Mouse (Mus musculus): ENCODE measurements at regions not wholly inside any gene's neighbourhood (a gene's known extent, or its start where the extent isn't known, plus 50 kb on each side); places are given as distances from the start of the nearest gene placed in this dataset.

DNA sequence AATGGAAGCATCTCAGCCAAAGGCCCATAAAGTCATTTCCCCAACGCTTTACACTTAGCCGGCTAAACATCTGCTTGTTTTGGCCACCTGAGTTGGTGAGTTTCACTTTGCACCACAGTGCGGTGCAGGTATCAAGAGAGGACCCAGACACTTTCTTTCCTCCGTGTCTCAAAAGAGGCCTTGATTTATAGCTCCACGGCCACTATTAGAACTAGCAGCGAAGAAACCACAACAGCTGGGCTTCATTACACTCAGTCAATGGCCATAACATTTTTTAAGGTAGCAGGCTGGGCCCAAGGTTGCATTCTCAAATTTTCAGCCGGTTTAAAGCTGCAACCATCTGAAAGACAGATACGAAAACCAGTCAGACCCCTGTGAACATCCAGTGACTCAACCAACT lies 103.4 kb downstream of the Mreg start:
- Histone ChIP-seq H3K27ac (no peak overlapping the region), H3K4me2 (no peak overlapping the region), H3K9ac (no peak overlapping the region), H3K4me3 (replicated peaks) (no peak overlapping the region), H3K36me3 (no peaks in the 10 kb centered on the region), H3K4me1 (no peaks in the 10 kb centered on the region), H3K9me3 (no peaks in the 10 kb centered on the region), H3K27me3 (replicated peaks) (no peaks in the 10 kb centered on the region)
- no peak for ATAC-seq (ENCODE audit: insufficient read depth, low FRiP score, low read depth)
- 38% methylated on average over 8 of the region's 8 CpGs for WGBS

GRCm38 (mm10) chr1:72107125-72107524 lies 105.0 kb downstream of the Mreg start:
- no peaks in the 10 kb centered on the region for H3K4me1 ChIP-seq
- no peak for ATAC-seq (ENCODE audit: insufficient read depth, low FRiP score, low read depth)
- H3K4me3 ChIP-seq (replicated peaks): no peak overlapping the region
- no peak overlapping the region for H3K27ac ChIP-seq
- H3K27me3 ChIP-seq (replicated peaks): no peaks in the 10 kb centered on the region
- no peaks in the 10 kb centered on the region for H3K9me3 ChIP-seq
- H3K36me3 ChIP-seq: no peaks in the 10 kb centered on the region
- H3K9ac ChIP-seq: no peak overlapping the region
- WGBS: 84% methylated on average over 7 of the region's 7 CpGs
- no peak overlapping the region for H3K4me2 ChIP-seq

DNA sequence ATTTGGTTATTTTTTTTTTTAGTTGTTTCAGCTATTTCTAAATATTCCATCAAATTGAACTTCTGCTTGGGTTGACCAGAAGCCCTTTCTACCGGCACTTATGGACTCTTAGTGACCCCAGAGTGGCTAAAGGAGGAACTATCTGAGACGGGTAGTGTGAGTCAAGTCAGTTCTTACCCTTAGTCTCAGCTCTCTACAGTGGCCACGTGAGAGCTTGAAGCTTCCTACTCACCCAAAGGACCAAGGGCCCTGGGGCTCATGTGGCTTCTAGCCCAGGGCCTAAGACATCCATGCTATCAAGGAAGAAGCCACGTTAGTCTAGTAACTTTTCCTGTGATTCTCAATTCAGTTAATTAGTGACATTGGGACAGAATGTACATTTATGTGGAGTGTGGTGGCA lies 105.5 kb downstream of the Mreg start:
- Histone ChIP-seq H3K4me2 (no peak overlapping the region), H3K4me1 (no peaks in the 10 kb centered on the region), H3K27ac (no peak overlapping the region), H3K9ac (no peak overlapping the region), H3K36me3 (no peaks in the 10 kb centered on the region), H3K9me3 (no peaks in the 10 kb centered on the region), H3K27me3 (replicated peaks) (no peaks in the 10 kb centered on the region), H3K4me3 (replicated peaks) (no peak overlapping the region)
- whole genome bisulfite sequencing: 83% methylated on average over 4 of the region's 4 CpGs
- no peak for ATAC-seq (ENCODE audit: insufficient read depth, low FRiP score, low read depth)

GRCm38 (mm10) chr1:72105435-72106057 lies 106.6 kb downstream of the Mreg start:
- Histone ChIP-seq H3K4me1 (no peaks in the 10 kb centered on the region), H3K9ac (no peak overlapping the region), H3K27me3 (replicated peaks) (no peaks in the 10 kb centered on the region), H3K4me3 (replicated peaks) (no peak overlapping the region), H3K27ac (no peak overlapping the region), H3K4me2 (no peak overlapping the region), H3K9me3 (no peaks in the 10 kb centered on the region), H3K36me3 (no peaks in the 10 kb centered on the region)
- 57% methylated on average over 5 of the region's 5 CpGs for WGBS
- no peak for ATAC-seq (ENCODE audit: insufficient read depth, low FRiP score, low read depth)

GRCm38 (mm10) chr1:72103962-72104361 lies 108.1 kb downstream of the Mreg start:
- H3K4me1 ChIP-seq: no peaks in the 10 kb centered on the region
- no peaks in the 10 kb centered on the region for H3K27me3 ChIP-seq (replicated peaks)
- no peak overlapping the region for H3K4me3 ChIP-seq (replicated peaks)
- no peaks in the 10 kb centered on the region for H3K9me3 ChIP-seq
- no peak for ATAC-seq (ENCODE audit: insufficient read depth, low FRiP score, low read depth)
- no peak overlapping the region for H3K4me2 ChIP-seq
- WGBS: 53% methylated on average over 6 of the region's 6 CpGs
- no peak overlapping the region for H3K9ac ChIP-seq
- no peaks in the 10 kb centered on the region for H3K36me3 ChIP-seq
- no peak overlapping the region for H3K27ac ChIP-seq

DNA sequence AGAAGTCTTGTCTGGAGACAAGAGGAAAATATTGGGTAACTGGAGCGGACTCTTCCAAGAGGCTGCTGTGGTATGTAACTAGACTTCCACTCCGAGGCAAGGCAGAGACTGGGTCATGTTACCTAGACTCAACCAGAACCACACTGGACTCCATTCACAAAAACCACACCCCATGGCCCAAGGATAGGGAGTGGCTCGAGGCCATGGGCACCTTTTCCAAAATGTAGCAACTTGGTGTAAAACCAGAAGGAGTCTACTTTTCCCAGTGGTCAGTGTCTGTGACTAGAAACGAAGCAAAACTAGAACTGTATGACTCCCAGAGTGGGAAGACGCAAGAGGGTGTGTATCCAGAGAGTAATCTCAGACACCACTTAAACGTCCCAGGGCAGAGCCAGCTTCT lies 108.7 kb downstream of the Mreg start:
- Histone ChIP-seq H3K4me2 (no peak overlapping the region), H3K4me3 (replicated peaks) (no peak overlapping the region), H3K27me3 (replicated peaks) (no peaks in the 10 kb centered on the region), H3K27ac (no peak overlapping the region), H3K9ac (no peak overlapping the region), H3K36me3 (no peaks in the 10 kb centered on the region), H3K4me1 (no peaks in the 10 kb centered on the region), H3K9me3 (no peaks in the 10 kb centered on the region)
- 86% methylated on average over 6 of the region's 6 CpGs for WGBS
- no peak for ATAC-seq (ENCODE audit: insufficient read depth, low FRiP score, low read depth)

GRCm38 (mm10) chr1:72099447-72099846 lies 112.7 kb downstream of the Mreg start:
- H3K4me1 ChIP-seq: no peaks in the 10 kb centered on the region
- no peak overlapping the region for H3K27ac ChIP-seq
- no peaks in the 10 kb centered on the region for H3K9me3 ChIP-seq
- ATAC-seq (ENCODE audit: insufficient read depth, low FRiP score, low read depth): no peak
- H3K4me3 ChIP-seq (replicated peaks): no peak overlapping the region
- no peaks in the 10 kb centered on the region for H3K27me3 ChIP-seq (replicated peaks)
- no peak overlapping the region for H3K9ac ChIP-seq
- H3K36me3 ChIP-seq: no peaks in the 10 kb centered on the region
- 52% methylated on average over 5 of the region's 5 CpGs for WGBS
- no peak overlapping the region for H3K4me2 ChIP-seq

DNA sequence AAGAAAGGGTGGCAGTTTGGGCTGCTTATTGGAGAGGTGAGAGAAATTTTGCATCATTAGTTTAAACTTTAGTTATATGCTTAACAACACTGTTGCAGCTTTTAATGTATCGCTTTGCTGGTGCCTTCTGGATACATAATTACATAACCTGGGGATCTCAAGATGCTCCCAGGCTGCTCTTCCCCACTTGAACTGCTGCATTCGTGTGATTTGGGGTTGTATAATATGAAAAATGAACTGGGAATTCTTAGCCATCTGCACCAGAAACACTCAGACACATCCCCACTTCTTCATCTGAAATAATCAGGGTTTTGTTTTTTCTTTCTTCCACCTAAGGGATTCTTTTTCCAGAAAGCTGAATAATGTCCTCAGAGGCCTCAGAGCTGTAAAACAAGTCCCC lies 120.8 kb downstream of the Mreg start:
- H3K27ac ChIP-seq: no peak overlapping the region
- H3K9me3 ChIP-seq: no peaks in the 10 kb centered on the region
- no peaks in the 10 kb centered on the region for H3K4me1 ChIP-seq
- 70% methylated on average over 2 of the region's 2 CpGs for WGBS
- no peak overlapping the region for H3K4me3 ChIP-seq (replicated peaks)
- H3K36me3 ChIP-seq: no peaks in the 10 kb centered on the region
- no peak overlapping the region for H3K9ac ChIP-seq
- H3K4me2 ChIP-seq: no peak overlapping the region
- no peaks in the 10 kb centered on the region for H3K27me3 ChIP-seq (replicated peaks)
- ATAC-seq (ENCODE audit: insufficient read depth, low FRiP score, low read depth): no peak

GRCm38 (mm10) chr1:72085661-72086060 lies 126.4 kb downstream of the Mreg start:
- ATAC-seq (ENCODE audit: insufficient read depth, low FRiP score, low read depth): no peak
- WGBS: 58% methylated on average over 6 of the region's 6 CpGs
- no peak overlapping the region for H3K9ac ChIP-seq

GRCm38 (mm10) chr1:72084219-72084618 lies 127.9 kb downstream of the Mreg start:
- no peak overlapping the region for H3K27ac ChIP-seq
- H3K4me3 ChIP-seq (replicated peaks): no peak overlapping the region
- 68% methylated on average over 3 of the region's 3 CpGs for WGBS
- no peak overlapping the region for H3K9ac ChIP-seq
- H3K36me3 ChIP-seq: no peaks in the 10 kb centered on the region
- H3K4me2 ChIP-seq: no peak overlapping the region
- H3K9me3 ChIP-seq: no peaks in the 10 kb centered on the region
- H3K27me3 ChIP-seq (replicated peaks): no peaks in the 10 kb centered on the region
- H3K4me1 ChIP-seq: no peaks in the 10 kb centered on the region
- ATAC-seq (ENCODE audit: insufficient read depth, low FRiP score, low read depth): no peak

More at GRCm38 (mm10) chr1:72085661-72086060, 126.4 kb downstream of the Mreg start:
- Histone ChIP-seq H3K36me3 (no peaks in the 10 kb centered on the region), H3K27ac (no peak overlapping the region), H3K4me1 (no peaks in the 10 kb centered on the region), H3K9me3 (no peaks in the 10 kb centered on the region), H3K4me3 (replicated peaks) (no peak overlapping the region), H3K4me2 (no peak overlapping the region), H3K27me3 (replicated peaks) (no peaks in the 10 kb centered on the region)

GRCm38 (mm10) chr1:72082366-72082765 lies 129.7 kb downstream of the Mreg start:
- H3K27me3 ChIP-seq (replicated peaks): no peaks in the 10 kb centered on the region
- H3K4me1 ChIP-seq: no peaks in the 10 kb centered on the region; the same call in 1 of the 2 replicates
- H3K36me3 ChIP-seq: no peaks in the 10 kb centered on the region
- H3K4me3 ChIP-seq (replicated peaks): no peak overlapping the region
- no peak overlapping the region for H3K4me2 ChIP-seq
- no peaks in the 10 kb centered on the region for H3K9me3 ChIP-seq
- 69% methylated on average over 4 of the region's 4 CpGs for WGBS
- ATAC-seq (ENCODE audit: insufficient read depth, low FRiP score, low read depth): no peak
- no peak overlapping the region for H3K27ac ChIP-seq
- no peak overlapping the region for H3K9ac ChIP-seq

- ATAC-seq (ENCODE audit: insufficient read depth, low FRiP score, low read depth): no peak
- 66% methylated on average over 5 of the region's 5 CpGs for WGBS
- no peak overlapping the region for H3K9ac ChIP-seq
- no peak overlapping the region for H3K4me2 ChIP-seq
- no peak overlapping the region for H3K27ac ChIP-seq
- H3K36me3 ChIP-seq: no peaks in the 10 kb centered on the region
- H3K27me3 ChIP-seq (replicated peaks): no peaks in the 10 kb centered on the region
- no peak overlapping the region for H3K4me3 ChIP-seq (replicated peaks)
- H3K9me3 ChIP-seq: no peaks in the 10 kb centered on the region
- H3K4me1 ChIP-seq: no peaks in the 10 kb centered on the region; the same call in 1 of the 2 replicates
Measured at GRCm38 (mm10) chr1:72081811-72082210, 130.3 kb downstream of the Mreg start.

All from stomach, embryonic 15.5 days (tissue).